Comparison of ENCODE assay signal across 17 mouse cellular contexts in the genomic region with DNA sequence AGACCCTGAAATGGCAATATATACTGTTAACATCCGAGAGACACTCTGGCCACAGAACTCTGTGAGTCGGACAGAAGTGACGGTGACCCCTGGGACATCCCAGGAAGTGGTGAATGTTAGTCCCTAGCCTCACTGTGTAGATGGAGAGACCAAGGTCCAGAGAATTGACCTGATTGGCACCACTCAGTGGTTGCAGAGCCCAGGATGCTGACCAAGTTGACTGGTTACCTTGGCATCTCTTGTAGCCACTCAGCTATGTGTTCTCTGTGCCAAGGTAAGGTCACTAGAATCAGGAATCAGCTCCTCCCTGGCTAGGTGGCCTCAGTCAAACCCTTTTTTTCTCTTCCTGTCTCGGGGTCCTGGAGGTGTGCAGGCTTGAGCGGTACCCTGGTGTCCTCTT. TPM values are rescaled to one million over a fixed set of nuclear protein-coding genes. Genes with fewer than 3 reads are reported as not detected.
"Had no signal": no experiment of that assay in that cellular context is flagged by ENCODE, and none has a peak within 500 bp of the region (broad histone marks: within the 10 kb centered on the region; RNA-seq: fewer than 3 reads in every experiment).

No protein-coding gene starts in this region.

- H3K27me3 ChIP-seq: lung, embryonic 15.5 days; neural tube, embryonic 12.5 days; stomach, embryonic 15.5 days had no signal

- H3K9ac ChIP-seq: liver, postnatal 0 days; lung, embryonic 15.5 days; neural tube, embryonic 12.5 days; stomach, embryonic 15.5 days had no signal

- H3K9me3 ChIP-seq: lung, embryonic 15.5 days; megakaryocyte, embryonic 14.5 days; neural tube, embryonic 12.5 days; stomach, embryonic 15.5 days had no signal

- H3K4me2 ChIP-seq: lung, embryonic 15.5 days; midbrain, embryonic 11.5 days; neural tube, embryonic 12.5 days; stomach, embryonic 15.5 days had no signal

- DNase-seq: liver, postnatal 0 days; lung, adult 2 months; lung, postnatal 14 days; lung, postnatal 36 days; midbrain, embryonic 14.5 days; right cerebral cortex, postnatal 14 days; thymus, adult 2 months; thymus, postnatal 25 days; thymus, postnatal 4 days had no signal

- ATAC-seq: liver, postnatal 0 days; lung, postnatal 0 days had no signal

- H3K36me3 ChIP-seq: lung, embryonic 15.5 days; stomach, embryonic 15.5 days had no signal

- H3K27ac ChIP-seq: lung, embryonic 15.5 days; macrophage; neural tube, embryonic 12.5 days; stomach, embryonic 15.5 days; stomach, postnatal 0 days had no signal

- H3K4me3 ChIP-seq: lung, embryonic 15.5 days; megakaryocyte, embryonic 14.5 days; neural tube, embryonic 12.5 days; stomach, embryonic 15.5 days had no signal

RNA-seq across cellular contexts. Expression of gene Draxin, which starts 13.2 kb away (rescaled TPM):
- polyA plus RNA-seq: macrophage; stomach, postnatal 0 days had no signal

RNA-seq across cellular contexts. Expression of gene Fbxo2, which starts 16.7 kb away (rescaled TPM):
- polyA plus RNA-seq: liver, postnatal 0 days; macrophage had no signal
